Mouse (Mus musculus): ENCODE results near the gene Ube2m.

The Ube2m gene

GRCm38 (mm10) chr7:13003380-13003779 lies 34.7 kb downstream of the Ube2m start:
- no peak for DNase-seq (ENCODE audit: low read depth, low spot score)

- no peak for DNase-seq (ENCODE audit: low read depth, low spot score)
Observed at GRCm38 (mm10) chr7:13001584-13001983, 36.5 kb downstream of the Ube2m start.

- no peak for DNase-seq (ENCODE audit: low read depth, low spot score)
Observed at GRCm38 (mm10) chr7:12998851-12999250, 39.2 kb downstream of the Ube2m start, which contains the start of gene Trim28. Trim28 (plus strand) TSS chr7:12999114.

GRCm38 (mm10) chr7:12998053-12998452 lies 40.0 kb downstream of the Ube2m start, which contains the start of gene Slc27a5:
Slc27a5 (minus strand) TSS chr7:12998192.
- no peak for DNase-seq (ENCODE audit: low read depth, low spot score)

- no peak for DNase-seq (ENCODE audit: low read depth, low spot score)
Observed at GRCm38 (mm10) chr7:12997230-12997629, 40.8 kb downstream of the Ube2m start.

- no peak for DNase-seq (ENCODE audit: low read depth, low spot score)
Observed at GRCm38 (mm10) chr7:12995862-12996261, 42.2 kb downstream of the Ube2m start.

GRCm38 (mm10) chr7:12993148-12993547 lies 44.9 kb downstream of the Ube2m start:
- DNase-seq (ENCODE audit: low read depth, low spot score): no peak

- no peak for DNase-seq (ENCODE audit: low read depth, low spot score)
Observed at GRCm38 (mm10) chr7:12992222-12992621, 45.9 kb downstream of the Ube2m start.

GRCm38 (mm10) chr7:12987409-12988189 lies 50.5 kb downstream of the Ube2m start:
- no peak for DNase-seq (ENCODE audit: low read depth, low spot score)

GRCm38 (mm10) chr7:12986906-12987305 lies 51.2 kb downstream of the Ube2m start:
- DNase-seq (ENCODE audit: low read depth, low spot score): no peak

GRCm38 (mm10) chr7:12985724-12986123 lies 52.4 kb downstream of the Ube2m start:
- DNase-seq (ENCODE audit: low read depth, low spot score): no peak

All from telencephalon, adult 2 months (tissue).